Mouse (Mus musculus): Measurements from ENCODE around the gene Lpp. TPM values are rescaled to one million over a fixed set of nuclear protein-coding genes. Genes with fewer than 3 reads are reported as not detected.

The Lpp gene
- polyA plus RNA-seq, 1 experiment from 2014 or later, result 23.3 TPM

- WGBS, result 87% methylated on average over 12 of the region's 12 CpGs
- Histone ChIP-seq H3K4me1 (ENCODE audit: control insufficient read depth, insufficient read depth, low read length) (no peaks in the 10 kb centered on the region), H3K9ac (replicated peaks; ENCODE audit: low read length) (no peak overlapping the region), H3K27ac (replicated peaks; ENCODE audit: low read depth, low read length) (no peak overlapping the region), H3K36me3 (replicated peaks; ENCODE audit: control insufficient read depth, insufficient read depth, low read depth, low read length) (no peaks in the 10 kb centered on the region), H3K4me2 (ENCODE audit: low read depth, low read length) (no peak overlapping the region), H3K9me3 (replicated peaks; ENCODE audit: control insufficient read depth, low read length) (no peaks in the 10 kb centered on the region), H3K27me3 (ENCODE audit: control insufficient read depth, insufficient read depth, low read length) (no peaks in the 10 kb centered on the region), H3K4me3 (ENCODE audit: low read depth, low read length) (no peak overlapping the region)
- ATAC-seq (replicated peaks; ENCODE audit: insufficient number of reproducible peaks, low FRiP score, low TSS enrichment, low read depth) (no peak), DNase-seq (ENCODE audit: low spot score) (no peak)
These were observed 236.2 kb downstream of the Lpp start for GRCm38 (mm10) chr16:24629218-24630172.

- Histone ChIP-seq H3K4me3 (ENCODE audit: low read depth, low read length) (no peak overlapping the region), H3K27me3 (ENCODE audit: control insufficient read depth, insufficient read depth, low read length) (no peaks in the 10 kb centered on the region)
- DNase-seq (ENCODE audit: low spot score), result no peak
These were observed 242.1 kb downstream of the Lpp start for GRCm38 (mm10) chr16:24635381-24635919.

GRCm38 (mm10) chr16:24636894-24637293, 243.6 kb downstream of the Lpp start:
- H3K4me2 ChIP-seq (ENCODE audit: low read depth, low read length), result no peak overlapping the region
- H3K9ac ChIP-seq (replicated peaks; ENCODE audit: low read length), result no peak overlapping the region
- H3K27me3 ChIP-seq (ENCODE audit: control insufficient read depth, insufficient read depth, low read length), result no peaks in the 10 kb centered on the region
- no peak for ATAC-seq (replicated peaks; ENCODE audit: insufficient number of reproducible peaks, low FRiP score, low TSS enrichment, low read depth)
- WGBS, result 87% methylated on average over 2 of the region's 2 CpGs
- no peaks in the 10 kb centered on the region for H3K9me3 ChIP-seq (replicated peaks; ENCODE audit: control insufficient read depth, low read length)
- H3K27ac ChIP-seq (replicated peaks; ENCODE audit: low read depth, low read length), result no peak overlapping the region
- H3K4me1 ChIP-seq (ENCODE audit: control insufficient read depth, insufficient read depth, low read length), result no peaks in the 10 kb centered on the region
- no peak for DNase-seq (ENCODE audit: low spot score)
- no peak overlapping the region for H3K4me3 ChIP-seq (ENCODE audit: low read depth, low read length)
- no peaks in the 10 kb centered on the region for H3K36me3 ChIP-seq (replicated peaks; ENCODE audit: control insufficient read depth, insufficient read depth, low read depth, low read length)

More at GRCm38 (mm10) chr16:24635381-24635919, 242.1 kb downstream of the Lpp start:
- Histone ChIP-seq H3K27ac (replicated peaks; ENCODE audit: low read depth, low read length) (no peak overlapping the region), H3K9me3 (replicated peaks; ENCODE audit: control insufficient read depth, low read length) (no peaks in the 10 kb centered on the region), H3K4me1 (ENCODE audit: control insufficient read depth, insufficient read depth, low read length) (no peaks in the 10 kb centered on the region), H3K9ac (replicated peaks; ENCODE audit: low read length) (no peak overlapping the region), H3K4me2 (ENCODE audit: low read depth, low read length) (no peak overlapping the region), H3K36me3 (replicated peaks; ENCODE audit: control insufficient read depth, insufficient read depth, low read depth, low read length) (no peaks in the 10 kb centered on the region)
- 94% methylated on average over 7 of the region's 7 CpGs for WGBS
- ATAC-seq (replicated peaks; ENCODE audit: insufficient number of reproducible peaks, low FRiP score, low TSS enrichment, low read depth), result no peak

GRCm38 (mm10) chr16:24641003-24641797, 247.9 kb downstream of the Lpp start:
- ATAC-seq (replicated peaks; ENCODE audit: insufficient number of reproducible peaks, low FRiP score, low TSS enrichment, low read depth) (no peak), DNase-seq (ENCODE audit: low spot score) (no peak)
- 86% methylated on average over 9 of the region's 9 CpGs for WGBS
- H3K36me3 ChIP-seq (replicated peaks; ENCODE audit: control insufficient read depth, insufficient read depth, low read depth, low read length), result no peaks in the 10 kb centered on the region
- no peaks in the 10 kb centered on the region for H3K9me3 ChIP-seq (replicated peaks; ENCODE audit: control insufficient read depth, low read length)
- no peaks in the 10 kb centered on the region for H3K27me3 ChIP-seq (ENCODE audit: control insufficient read depth, insufficient read depth, low read length)
- H3K27ac ChIP-seq (replicated peaks; ENCODE audit: low read depth, low read length), result no peak overlapping the region
- H3K4me2 ChIP-seq (ENCODE audit: low read depth, low read length), result no peak overlapping the region
- H3K4me3 ChIP-seq (ENCODE audit: low read depth, low read length), result no peak overlapping the region
- no peaks in the 10 kb centered on the region for H3K4me1 ChIP-seq (ENCODE audit: control insufficient read depth, insufficient read depth, low read length)
- H3K9ac ChIP-seq (replicated peaks; ENCODE audit: low read length), result no peak overlapping the region

- DNase-seq (ENCODE audit: low spot score) (no peak), ATAC-seq (replicated peaks; ENCODE audit: insufficient number of reproducible peaks, low FRiP score, low TSS enrichment, low read depth) (no peak)
- no peaks in the 10 kb centered on the region for H3K9me3 ChIP-seq (replicated peaks; ENCODE audit: control insufficient read depth, low read length)
- no peak overlapping the region for H3K27ac ChIP-seq (replicated peaks; ENCODE audit: low read depth, low read length)
- no peak overlapping the region for H3K9ac ChIP-seq (replicated peaks; ENCODE audit: low read length)
- H3K4me2 ChIP-seq (ENCODE audit: low read depth, low read length), result no peak overlapping the region
- H3K27me3 ChIP-seq (ENCODE audit: control insufficient read depth, insufficient read depth, low read length), result no peaks in the 10 kb centered on the region
- H3K36me3 ChIP-seq (replicated peaks; ENCODE audit: control insufficient read depth, insufficient read depth, low read depth, low read length), result no peaks in the 10 kb centered on the region
- 86% methylated on average over 4 of the region's 4 CpGs for WGBS
- no peak overlapping the region for H3K4me3 ChIP-seq (ENCODE audit: low read depth, low read length)
- no peaks in the 10 kb centered on the region for H3K4me1 ChIP-seq (ENCODE audit: control insufficient read depth, insufficient read depth, low read length)
These were observed 249.8 kb downstream of the Lpp start for GRCm38 (mm10) chr16:24643024-24643635.

- ATAC-seq (replicated peaks; ENCODE audit: insufficient number of reproducible peaks, low FRiP score, low TSS enrichment, low read depth) (no peak), DNase-seq (ENCODE audit: low spot score) (no peak)
- Histone ChIP-seq H3K4me1 (ENCODE audit: control insufficient read depth, insufficient read depth, low read length) (no peaks in the 10 kb centered on the region), H3K27me3 (ENCODE audit: control insufficient read depth, insufficient read depth, low read length) (no peaks in the 10 kb centered on the region), H3K27ac (replicated peaks; ENCODE audit: low read depth, low read length) (no peak overlapping the region), H3K9me3 (replicated peaks; ENCODE audit: control insufficient read depth, low read length) (no peaks in the 10 kb centered on the region), H3K36me3 (replicated peaks; ENCODE audit: control insufficient read depth, insufficient read depth, low read depth, low read length) (no peaks in the 10 kb centered on the region), H3K9ac (replicated peaks; ENCODE audit: low read length) (no peak overlapping the region), H3K4me3 (ENCODE audit: low read depth, low read length) (no peak overlapping the region), H3K4me2 (ENCODE audit: low read depth, low read length) (no peak overlapping the region)
- 91% methylated on average over 8 of the region's 8 CpGs for WGBS
These were observed 250.8 kb downstream of the Lpp start for GRCm38 (mm10) chr16:24644154-24644553.

GRCm38 (mm10) chr16:24644760-24645406, 251.6 kb downstream of the Lpp start:
- Histone ChIP-seq H3K4me3 (ENCODE audit: low read depth, low read length) (no peak overlapping the region), H3K36me3 (replicated peaks; ENCODE audit: control insufficient read depth, insufficient read depth, low read depth, low read length) (no peaks in the 10 kb centered on the region), H3K27ac (replicated peaks; ENCODE audit: low read depth, low read length) (no peak overlapping the region), H3K9ac (replicated peaks; ENCODE audit: low read length) (no peak overlapping the region), H3K4me1 (ENCODE audit: control insufficient read depth, insufficient read depth, low read length) (no peaks in the 10 kb centered on the region), H3K27me3 (ENCODE audit: control insufficient read depth, insufficient read depth, low read length) (no peaks in the 10 kb centered on the region), H3K9me3 (replicated peaks; ENCODE audit: control insufficient read depth, low read length) (no peaks in the 10 kb centered on the region), H3K4me2 (ENCODE audit: low read depth, low read length) (no peak overlapping the region)
- ATAC-seq (replicated peaks; ENCODE audit: insufficient number of reproducible peaks, low FRiP score, low TSS enrichment, low read depth) (no peak), DNase-seq (ENCODE audit: low spot score) (no peak)
- WGBS, result 91% methylated on average over 4 of the region's 4 CpGs
